Mouse (Mus musculus): ENCODE data around the gene Celsr2. TPM values are rescaled to one million over a fixed set of nuclear protein-coding genes. Genes with fewer than 3 reads are reported as not detected.
A peak's percentile ranks its signal among the peaks of the same experiment; 100 is the strongest.

The Celsr2 gene
- total RNA-seq (2021): 6.4 and 7.5 TPM in 2 replicates
- long read RNA-seq: 0 reads

DNA sequence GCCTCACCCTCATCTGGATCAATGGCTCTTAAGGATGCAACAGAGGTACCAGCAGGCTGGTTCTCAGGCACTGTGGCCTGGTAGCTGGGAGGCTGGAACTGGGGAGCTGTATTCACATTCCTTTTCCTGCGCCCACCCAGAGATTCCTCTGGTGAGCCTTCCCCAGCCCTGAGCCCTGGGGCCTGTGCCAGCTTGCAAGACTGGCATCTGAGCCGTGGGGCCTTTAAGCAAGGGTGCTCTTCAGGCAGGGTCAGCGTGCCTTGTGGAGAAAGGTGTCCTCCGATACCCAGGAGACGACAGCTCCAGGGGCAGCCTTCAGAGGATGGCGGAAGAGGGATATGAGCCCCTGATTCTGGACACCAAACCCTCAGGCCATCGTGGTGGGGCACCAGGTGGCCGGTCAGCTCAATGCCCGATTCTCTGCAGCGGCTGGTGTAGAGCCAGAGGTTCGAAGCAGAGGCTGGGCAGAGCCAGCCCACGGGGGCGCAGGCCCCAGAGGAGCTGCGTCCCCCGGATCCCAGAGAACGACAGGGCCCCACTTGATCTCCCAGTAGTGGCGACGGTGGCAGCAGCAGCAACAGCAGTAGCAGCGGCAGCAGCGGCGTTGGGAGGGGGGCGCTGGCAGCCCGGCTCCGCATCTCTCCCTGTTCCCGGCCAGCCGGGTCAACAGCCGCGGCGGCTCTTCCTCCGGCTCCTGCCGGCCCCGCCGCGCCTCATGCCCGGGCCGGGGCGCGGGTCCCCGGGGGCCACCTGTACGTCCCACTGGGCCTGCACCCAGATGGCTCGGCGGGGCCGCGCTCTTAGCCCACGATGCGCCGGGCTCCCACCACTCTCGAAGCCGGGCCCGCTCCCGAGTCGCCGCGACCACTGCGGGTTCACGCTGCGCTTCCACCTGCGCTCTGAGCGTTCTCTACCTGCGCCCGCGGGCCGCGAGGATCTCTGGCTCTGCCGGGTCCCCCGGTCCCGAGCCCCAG lies at the start of gene Celsr2:
Celsr2 (minus strand) TSS at position 696 of the 974 bp plus-strand sequence.
- DNase-seq: peak; percentile 49

DNA sequence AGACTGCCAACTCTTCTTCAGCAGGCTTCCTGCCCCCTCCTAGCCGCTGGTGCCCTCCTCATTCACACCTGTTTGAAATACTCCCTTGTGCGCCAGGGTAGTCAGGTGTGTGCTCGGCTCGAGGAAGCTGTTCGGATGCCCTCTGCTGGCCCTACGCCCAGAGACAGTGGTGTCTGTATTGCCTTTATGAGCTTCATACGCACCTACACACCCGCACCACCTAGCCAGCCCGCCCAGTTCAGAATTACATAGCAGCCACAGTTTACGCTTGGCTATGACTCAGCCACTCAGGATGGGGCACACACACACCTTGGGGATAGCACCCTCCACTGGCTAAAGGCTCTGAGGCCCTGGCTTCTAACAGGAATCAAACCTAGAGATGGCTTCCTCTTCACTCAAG lies 43.5 kb upstream of the Celsr2 start:
- DNase-seq: no peak

DNA sequence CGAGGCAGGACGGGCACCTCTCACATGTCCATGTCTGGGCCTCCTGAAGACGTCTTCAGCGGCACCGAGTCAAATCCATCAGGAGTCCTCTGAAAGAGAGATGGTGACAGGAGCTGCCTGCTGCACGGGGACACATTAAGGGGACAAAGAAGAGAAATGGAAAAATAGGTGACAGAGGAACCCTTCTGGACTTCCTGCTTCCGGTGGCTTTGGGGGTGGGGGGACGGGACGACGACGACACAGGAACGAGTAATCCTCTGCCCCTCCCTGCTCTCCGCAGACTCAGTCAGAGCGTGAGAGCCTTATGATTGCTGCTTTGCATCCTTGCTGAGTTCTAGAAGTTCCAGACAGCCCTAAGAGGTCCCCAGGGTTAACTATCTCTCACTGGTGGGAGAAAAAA lies 43.0 kb upstream of the Celsr2 start:
- no peak for DNase-seq

- no peak for DNase-seq
Measured at GRCm38 (mm10) chr3:108454172-108454571, 38.8 kb upstream of the Celsr2 start.

GRCm38 (mm10) chr3:108451969-108452368 lies 36.6 kb upstream of the Celsr2 start:
- no peak for DNase-seq

DNA sequence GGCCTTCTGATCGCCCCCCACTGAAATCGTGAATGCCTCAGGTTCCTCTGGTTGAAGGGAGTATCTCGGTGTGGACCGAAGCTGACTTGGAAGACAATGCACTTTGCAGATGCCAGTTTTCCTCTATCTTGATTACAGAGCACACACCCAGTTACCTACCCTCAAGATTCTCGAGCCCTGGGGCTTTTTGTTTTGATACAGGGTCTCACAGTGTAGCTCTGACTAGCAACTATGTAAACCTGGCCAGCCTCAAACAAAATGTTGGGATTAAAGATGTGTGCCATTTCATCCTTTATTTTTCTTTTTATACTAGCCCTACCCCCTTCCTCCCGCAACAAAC lies 30.0 kb upstream of the Celsr2 start:
- DNase-seq: no peak

DNA sequence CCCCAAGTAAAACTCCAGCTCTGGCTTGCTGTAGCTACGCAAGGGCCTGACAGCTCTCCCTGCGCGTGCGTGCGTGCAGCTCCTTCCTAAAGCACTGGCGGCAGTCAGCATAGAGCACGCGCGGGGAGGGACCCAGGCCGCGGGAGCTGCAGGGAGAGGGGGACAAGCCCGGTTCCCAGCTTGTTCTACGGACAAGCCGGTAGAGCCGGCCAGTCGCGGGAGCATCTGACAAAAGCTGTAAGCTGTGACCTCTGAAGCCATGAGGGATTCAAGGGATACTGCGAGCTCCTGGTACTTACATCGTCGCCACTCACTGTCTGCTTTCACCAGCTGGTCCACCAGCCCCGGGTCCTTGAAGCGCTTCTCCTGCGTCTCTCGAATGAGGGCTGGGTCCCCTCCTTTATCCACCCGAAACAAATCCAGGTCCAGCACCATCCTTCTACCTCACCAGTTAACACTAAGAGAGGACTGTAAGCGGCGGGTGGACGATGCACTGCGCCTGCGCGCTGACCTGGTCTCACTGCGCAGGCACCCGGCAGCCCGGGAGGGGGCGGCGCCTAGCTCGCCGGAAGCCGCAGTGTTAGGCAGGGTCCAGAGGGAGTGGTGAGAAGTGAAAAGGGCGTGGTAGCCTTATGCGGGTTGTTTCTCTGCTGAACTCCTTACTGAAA lies 29.5 kb upstream of the Celsr2 start, which contains the start of gene Sars:
Sars (minus strand) TSS at position 512 of the 668 bp plus-strand sequence.
- peak; percentile 95 for DNase-seq

- no peak for DNase-seq
Measured at GRCm38 (mm10) chr3:108444029-108444428, 28.7 kb upstream of the Celsr2 start.

DNA sequence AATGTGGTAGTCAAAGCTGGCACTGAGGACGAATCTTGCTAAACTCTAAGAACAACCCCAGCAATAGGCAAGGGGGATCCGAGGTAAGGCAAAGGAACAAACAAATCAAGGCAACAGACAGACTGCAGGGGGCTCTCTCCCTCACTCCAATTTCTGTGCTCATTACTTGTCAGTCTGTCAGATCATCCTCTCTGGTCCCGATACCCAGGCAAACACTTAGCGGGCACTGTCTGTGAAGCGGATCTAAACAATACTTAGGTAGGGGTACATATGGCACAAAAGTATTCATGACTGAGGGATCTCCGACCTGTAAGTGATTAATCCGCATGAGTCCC lies 21.0 kb upstream of the Celsr2 start:
- DNase-seq: no peak

- no peak for DNase-seq
Measured at GRCm38 (mm10) chr3:108435701-108436379, 20.5 kb upstream of the Celsr2 start.

GRCm38 (mm10) chr3:108433881-108434495 lies 18.6 kb upstream of the Celsr2 start:
- DNase-seq: no peak

DNA sequence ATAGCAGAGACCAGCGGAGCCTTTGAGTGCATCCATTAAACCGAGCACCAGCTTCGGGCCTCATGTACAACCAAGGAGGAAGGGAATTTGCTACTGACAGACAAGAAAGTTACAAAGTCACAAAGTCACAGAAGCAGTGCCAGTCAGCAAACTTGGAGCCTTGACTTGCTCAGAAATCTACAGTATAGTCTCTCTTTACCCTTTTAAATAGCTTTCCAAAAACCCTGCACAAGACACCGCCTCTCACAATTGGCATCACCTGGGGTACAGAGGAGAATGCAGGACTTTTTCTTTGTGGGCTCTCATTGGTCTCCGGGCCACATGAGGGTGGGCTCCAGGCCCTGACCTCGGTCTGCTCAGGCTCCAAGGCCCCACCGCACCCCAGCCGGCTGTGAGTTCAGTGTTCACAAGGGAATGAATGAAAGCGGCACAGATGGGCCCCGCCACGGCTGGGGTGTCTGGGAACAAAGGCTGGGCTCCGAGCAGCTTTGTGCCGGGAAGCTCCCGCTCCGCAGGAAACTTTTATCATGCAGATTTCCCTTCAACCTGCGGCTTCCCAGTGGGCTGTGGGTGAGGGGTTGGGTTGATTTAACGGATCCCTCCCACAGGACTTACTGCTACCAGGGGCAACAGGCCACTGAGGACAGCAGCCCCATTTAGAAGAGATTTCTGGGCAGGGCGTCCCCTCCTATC lies 18.0 kb upstream of the Celsr2 start:
- DNase-seq: no peak

DNA sequence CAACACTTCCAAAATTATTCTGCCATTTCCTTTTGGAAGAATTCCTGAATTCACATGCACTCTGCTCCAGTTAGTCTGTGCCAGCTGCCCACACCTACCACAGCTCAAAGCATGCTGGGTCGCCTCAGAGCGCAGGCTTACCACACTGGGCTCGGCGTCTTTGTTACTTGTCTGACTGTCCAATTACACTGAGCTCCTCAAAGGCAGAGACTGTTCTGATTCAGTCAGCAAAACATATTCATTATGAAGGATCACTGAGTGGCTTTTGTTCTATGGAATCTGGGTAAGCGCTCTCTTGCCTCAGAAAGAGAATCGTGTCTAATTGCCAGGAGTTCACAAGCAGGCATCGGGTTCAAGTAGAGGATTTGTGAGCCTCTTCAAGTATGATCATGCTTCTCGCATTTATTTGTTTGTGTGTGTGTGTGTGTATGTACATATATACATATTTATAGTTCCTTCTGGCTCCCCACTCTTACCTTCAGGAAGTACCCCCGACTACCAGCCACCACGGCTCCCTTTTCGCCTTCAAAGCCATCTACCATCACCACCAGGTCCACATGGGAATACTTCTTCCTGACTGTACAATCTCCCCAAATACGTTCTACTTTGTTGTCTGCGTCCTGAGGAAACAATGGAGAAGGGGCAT lies 17.3 kb upstream of the Celsr2 start:
- DNase-seq: no peak

DNA sequence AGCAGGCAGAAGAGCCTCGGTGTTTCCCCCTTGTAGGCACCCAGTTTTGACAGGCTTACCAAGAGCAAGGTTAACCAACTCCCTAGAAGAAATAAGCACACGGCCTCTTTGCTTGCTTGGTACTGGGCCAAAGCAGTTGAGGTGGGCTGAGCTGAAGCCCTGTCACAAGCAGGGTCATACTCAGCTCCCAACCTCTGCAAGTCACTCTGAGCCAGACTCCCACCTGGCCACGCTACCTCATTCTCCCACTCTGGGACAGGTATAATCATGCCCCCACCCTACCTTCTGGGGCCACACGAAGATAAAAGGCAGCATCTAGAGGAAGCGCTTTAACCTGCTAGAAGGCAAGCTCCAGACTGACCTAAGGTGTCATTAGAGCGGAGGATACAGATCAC lies 10.3 kb upstream of the Celsr2 start:
- no peak for DNase-seq

DNA sequence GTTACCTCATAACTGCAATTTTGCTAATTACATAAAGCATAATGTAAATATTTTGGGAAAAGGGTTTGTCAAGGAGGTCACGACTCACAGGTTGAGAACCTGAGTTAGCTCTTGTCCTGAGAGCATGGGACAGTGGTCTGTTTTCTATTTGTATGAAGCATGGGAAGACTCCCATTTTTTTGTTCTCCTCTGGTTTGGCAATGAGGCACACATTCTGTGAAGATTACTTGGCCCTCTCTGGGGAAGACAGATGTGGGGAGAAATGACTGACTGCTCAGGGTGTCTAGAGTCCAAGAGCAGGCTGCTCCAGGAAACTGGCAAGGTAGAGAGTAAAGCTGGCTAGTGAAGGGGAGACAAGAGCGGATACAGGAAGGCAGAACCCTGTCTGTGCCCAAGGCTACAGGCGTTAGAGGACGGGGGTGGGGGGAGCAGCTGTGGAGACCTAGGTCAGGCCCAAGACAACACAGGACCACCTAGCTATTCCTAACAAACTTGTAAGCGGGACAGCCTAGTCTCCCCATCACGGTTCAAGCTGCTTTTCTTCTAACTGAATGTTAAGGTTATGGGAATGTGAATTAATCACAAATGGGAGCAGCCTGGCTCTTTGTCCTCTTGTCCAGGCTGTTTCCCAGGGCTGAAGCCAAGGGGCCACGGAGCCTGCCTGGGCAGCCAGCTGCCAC lies 9.7 kb upstream of the Celsr2 start:
- DNase-seq: no peak

- peak; percentile 57 for DNase-seq
Measured at GRCm38 (mm10) chr3:108423844-108424801, 8.8 kb upstream of the Celsr2 start.

DNA sequence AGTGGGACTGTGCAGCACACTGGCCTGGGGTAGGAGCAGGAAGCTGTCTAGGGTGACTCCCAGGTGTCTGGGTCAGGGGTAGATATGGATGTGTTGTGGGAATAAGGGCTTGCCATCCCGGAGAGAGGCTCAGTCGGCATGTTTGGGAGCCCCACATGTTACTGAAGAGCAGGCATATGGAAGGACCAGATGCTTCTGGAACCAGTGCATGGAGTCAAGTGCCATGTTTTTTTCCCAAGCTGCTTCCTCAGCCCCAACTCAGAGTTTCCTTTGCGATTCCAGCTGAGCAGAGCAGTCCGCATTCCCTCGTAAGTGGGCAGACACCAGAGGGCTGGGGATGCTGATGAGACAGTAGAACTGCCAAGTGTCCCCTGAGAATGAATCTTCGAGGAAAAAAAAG lies 7.7 kb upstream of the Celsr2 start:
- DNase-seq: no peak

- peak; percentile 82 for DNase-seq
Measured at GRCm38 (mm10) chr3:108415831-108416223, 475 bp upstream of the Celsr2 start.

DNA sequence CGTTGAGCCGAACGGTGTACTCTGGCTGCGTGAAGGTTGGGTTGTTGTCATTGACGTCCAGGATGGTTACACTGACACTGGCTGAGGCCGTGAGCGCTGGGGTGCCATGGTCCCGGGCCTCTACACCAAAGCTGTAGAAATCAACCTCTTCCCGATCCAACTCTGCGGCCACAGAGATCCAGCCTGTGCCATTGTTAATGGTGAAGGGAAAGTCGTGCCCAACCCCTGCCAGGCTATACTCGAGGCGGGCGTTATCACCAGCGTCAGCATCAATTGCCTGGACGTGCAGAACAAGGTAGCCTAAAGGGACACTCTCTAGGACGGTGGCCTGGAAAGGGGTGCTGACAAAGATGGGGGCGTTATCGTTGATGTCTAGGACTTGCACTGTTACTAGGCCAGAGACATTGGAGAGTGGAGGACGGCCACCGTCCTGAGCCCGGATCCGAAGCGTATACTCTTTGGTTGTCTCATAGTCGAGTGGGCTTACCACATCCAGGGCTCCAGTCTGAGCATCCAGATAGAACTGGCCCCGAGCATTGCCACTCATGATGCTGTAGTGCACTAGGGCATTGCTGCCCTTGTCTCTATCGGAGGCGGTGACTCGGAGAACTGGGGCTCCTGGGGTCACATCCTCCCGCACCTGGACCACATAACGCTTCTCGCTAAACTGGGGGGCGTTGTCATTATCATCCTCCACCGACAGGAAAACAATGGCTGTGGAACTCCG lies 1.6 kb downstream of the Celsr2 start:
- no peak for DNase-seq
